23 mouse cellular contexts compared by ENCODE assay signal in the genomic region with DNA sequence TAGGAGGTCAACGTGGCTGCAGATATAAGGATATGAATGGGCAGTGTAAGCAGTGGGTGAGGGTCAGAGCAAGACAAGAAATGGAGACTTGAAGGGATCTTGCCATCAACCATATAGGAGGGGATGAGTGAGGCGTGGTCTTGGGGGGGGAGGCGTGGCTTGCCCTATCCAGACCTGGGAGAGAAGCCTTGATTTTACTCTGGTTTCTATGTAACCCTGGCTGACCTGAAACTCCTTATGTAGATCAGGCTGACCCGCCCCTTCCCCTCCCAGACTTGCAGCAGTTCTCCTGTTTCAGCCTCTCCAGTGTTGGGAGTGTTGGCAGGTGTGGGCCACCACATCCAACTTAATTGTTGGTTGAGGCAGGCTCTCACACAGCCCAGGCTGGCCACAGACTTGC. TPM values are rescaled to one million over a fixed set of nuclear protein-coding genes. Genes with fewer than 3 reads are reported as not detected.
DNase-seq lines count a peak whose midpoint lies in the region; ATAC-seq and TF ChIP-seq lines count a peak whose summit lies in the region.
"Had no signal": no experiment of that assay in that cellular context is flagged by ENCODE, and none has a peak within 500 bp of the region (broad histone marks: within the 10 kb centered on the region; RNA-seq: fewer than 3 reads in every experiment).

No protein-coding gene starts in this region.

- H3K9ac ChIP-seq in hindbrain, embryonic 16.5 days (ENCODE audit: low read depth, low read length), result no peak overlapping the region
- H3K9ac ChIP-seq in hindbrain, embryonic 12.5 days, result no peak overlapping the region
- H3K9ac ChIP-seq in ES-Bruce4 (ENCODE audit: low read depth, poor library complexity, severe bottlenecking), result no peak overlapping the region
- H3K9ac ChIP-seq in stomach, postnatal 0 days (ENCODE audit: low read length), result no peak overlapping the region
- H3K9ac ChIP-seq: embryonic facial prominence, embryonic 13.5 days; hindbrain, embryonic 14.5 days had no signal

- 0 out of 2 replicates have a peak, but pooled peaks have one; percentile 19 for TF ChIP-seq EP300 in ES-Bruce4 (IDR thresholded peaks at IDR 0.05; ENCODE audit: insufficient read depth, low read depth, low read length)
- TF ChIP-seq EP300 in stomach, postnatal 0 days (optimal IDR thresholded peaks at IDR 0.05), result no peak

- H3K27me3 ChIP-seq in hindbrain, embryonic 16.5 days (replicated peaks; ENCODE audit: control insufficient read depth, insufficient read depth, low read length), result peaks cover 19% of the 10 kb centered on the region
- peaks cover 54% of the 10 kb centered on the region for H3K27me3 ChIP-seq in hindbrain, embryonic 12.5 days
- no peaks in the 10 kb centered on the region for H3K27me3 ChIP-seq in ES-Bruce4 (ENCODE audit: control insufficient read depth, insufficient read depth, low read length, poor library complexity, severe bottlenecking)
- H3K27me3 ChIP-seq in limb, embryonic 10.5 days (ENCODE audit: low read depth, poor library complexity, severe bottlenecking), result peaks cover 31% of the 10 kb centered on the region
- H3K27me3 ChIP-seq in stomach, postnatal 0 days (ENCODE audit: control insufficient read depth, insufficient read depth, low read length), result no peaks in the 10 kb centered on the region
- H3K27me3 ChIP-seq: CH12.LX had no signal

- peaks cover 3% of the 10 kb centered on the region; the same call in 1 of the 2 replicates for H3K4me1 ChIP-seq in hindbrain, embryonic 16.5 days (ENCODE audit: control insufficient read depth, insufficient read depth, low read depth, low read length)
- H3K4me1 ChIP-seq in hindbrain, embryonic 12.5 days, result peaks cover 15% of the 10 kb centered on the region
- peaks cover 3% of the 10 kb centered on the region for H3K4me1 ChIP-seq in ES-Bruce4 (ENCODE audit: control insufficient read depth, insufficient read depth, low read length)
- H3K4me1 ChIP-seq in limb, embryonic 10.5 days, result peaks cover 38% of the 10 kb centered on the region
- peaks cover 3% of the 10 kb centered on the region; the same call in 1 of the 2 replicates for H3K4me1 ChIP-seq in stomach, postnatal 0 days (replicated peaks; ENCODE audit: control insufficient read depth, insufficient read depth)

- no peak overlapping the region for H3K4me3 ChIP-seq in gastrocnemius, adult 2 months
- H3K4me3 ChIP-seq in hindbrain, embryonic 16.5 days (ENCODE audit: low read length), result no peak overlapping the region
- no peak overlapping the region for H3K4me3 ChIP-seq in hindbrain, embryonic 12.5 days
- no peak overlapping the region for H3K4me3 ChIP-seq in ES-Bruce4 (ENCODE audit: low read depth, low read length)
- H3K4me3 ChIP-seq in limb, embryonic 10.5 days, result no peak overlapping the region
- H3K4me3 ChIP-seq in stomach, postnatal 0 days (ENCODE audit: low read depth, low read length), result no peak overlapping the region
- H3K4me3 ChIP-seq: erythroblast, embryonic 14.5 days had no signal

- no peak overlapping the region for H3K4me2 ChIP-seq in hindbrain, embryonic 16.5 days (ENCODE audit: low read length)
- no peak overlapping the region for H3K4me2 ChIP-seq in hindbrain, embryonic 12.5 days (replicated peaks)
- H3K4me2 ChIP-seq in stomach, postnatal 0 days (replicated peaks; ENCODE audit: low read depth), result no peak overlapping the region

- H3K36me3 ChIP-seq in hindbrain, embryonic 16.5 days (ENCODE audit: control insufficient read depth, insufficient read depth, low read length), result peaks cover 20% of the 10 kb centered on the region
- peaks cover 49% of the 10 kb centered on the region for H3K36me3 ChIP-seq in hindbrain, embryonic 12.5 days
- H3K36me3 ChIP-seq in ES-Bruce4 (ENCODE audit: control insufficient read depth, insufficient read depth, low read length, poor library complexity, severe bottlenecking), result no peaks in the 10 kb centered on the region
- peaks cover 91% of the 10 kb centered on the region for H3K36me3 ChIP-seq in limb, embryonic 10.5 days
- peaks cover 15% of the 10 kb centered on the region for H3K36me3 ChIP-seq in stomach, postnatal 0 days (ENCODE audit: control insufficient read depth, insufficient read depth, low read length)

- H3K9me3 ChIP-seq in hindbrain, embryonic 16.5 days (ENCODE audit: control insufficient read depth, low read length), result peaks cover 10% of the 10 kb centered on the region
- H3K9me3 ChIP-seq in hindbrain, embryonic 12.5 days (replicated peaks), result peaks cover 8% of the 10 kb centered on the region
- H3K9me3 ChIP-seq in ES-Bruce4 (replicated peaks; ENCODE audit: control insufficient read depth, insufficient read depth, low read length, poor library complexity, severe bottlenecking), result no peaks in the 10 kb centered on the region
- peaks cover 18% of the 10 kb centered on the region for H3K9me3 ChIP-seq in limb, embryonic 10.5 days (replicated peaks)
- peaks cover 8% of the 10 kb centered on the region for H3K9me3 ChIP-seq in stomach, postnatal 0 days (ENCODE audit: control insufficient read depth, low read length)

- peak; percentile 28; the same call in 1 of the 2 replicates for ATAC-seq in hindbrain, embryonic 16.5 days
- no peak for ATAC-seq in hindbrain, embryonic 12.5 days (ENCODE audit: low FRiP score)
- ATAC-seq in stomach, postnatal 0 days (ENCODE audit: low FRiP score, low TSS enrichment), result no peak
- ATAC-seq: activated CD4-positive, CD25-positive, alpha-beta regulatory T cell, adult 4 months had no signal

- no peak overlapping the region for H3K27ac ChIP-seq in gastrocnemius, adult 2 months
- H3K27ac ChIP-seq in hindbrain, embryonic 16.5 days (ENCODE audit: low read depth, low read length), result no peak overlapping the region
- no peak overlapping the region for H3K27ac ChIP-seq in hindbrain, embryonic 12.5 days
- peak overlapping the region; percentile 29; the same call in 1 of the 2 replicates for H3K27ac ChIP-seq in ES-Bruce4 (ENCODE audit: insufficient read depth, low read length)
- H3K27ac ChIP-seq in limb, embryonic 10.5 days, result peak overlapping the region; percentile 15; the same call in 1 of the 2 replicates
- H3K27ac ChIP-seq in stomach, postnatal 0 days (replicated peaks), result no peak overlapping the region
- H3K27ac ChIP-seq: forebrain, embryonic 12.5 days; hindbrain, embryonic 14.5 days had no signal

- intact Hi-C loops in gastrocnemius, adult 2 months (cut with DNase I), result no loop called here

- WGBS in hindbrain, embryonic 16.5 days, result 52% methylated on average over 4 of the region's 4 CpGs
- 59% methylated on average over 4 of the region's 4 CpGs for WGBS in hindbrain, embryonic 12.5 days
- WGBS in limb, embryonic 10.5 days, result 54% methylated on average over 4 of the region's 4 CpGs
- WGBS in stomach, postnatal 0 days, result 83% methylated on average over 4 of the region's 4 CpGs

- no peak for TF ChIP-seq POLR2A in ES-Bruce4 (IDR thresholded peaks at IDR 0.05; ENCODE audit: insufficient read depth, low read length)

- peak; percentile 14 for DNase-seq in gastrocnemius, adult 2 months
- DNase-seq in gastrocnemius, adult 18-20 months (ENCODE audit: low spot score), result no peak
- no peak for DNase-seq in limb, embryonic 10.5 days (ENCODE audit: low spot score)
- no peak for DNase-seq in stomach, postnatal 0 days (ENCODE audit: low spot score)
- no peak for DNase-seq in urinary bladder, postnatal 25 days (ENCODE audit: low spot score)
- DNase-seq: adrenal gland, adult 8-10 months; adrenal gland, postnatal 25 days; B cell, adult 2 months; cerebellum, adult 11-12 months; cerebellum, adult 9-10 months; cerebellum, postnatal 14 days; gastrocnemius, postnatal 14 days; heart, adult 18-20 months; kidney, adult 2 months had no signal

- no peak for TF ChIP-seq CTCF in gastrocnemius, adult 2 months (IDR thresholded peaks at IDR 0.05)
- TF ChIP-seq CTCF in ES-Bruce4 (IDR thresholded peaks at IDR 0.05; ENCODE audit: low read depth, low read length), result no peak
- no peak for TF ChIP-seq CTCF in stomach, postnatal 0 days (IDR thresholded peaks at IDR 0.05; ENCODE audit: low read depth)

RNA-seq across cellular contexts. Expression of gene Gng8, which starts 7.3 kb away (rescaled TPM):
- not detected for total RNA-seq in gastrocnemius, adult 2 months (2021)
- under 1 TPM; 0.37 to 0.71 TPM for total RNA-seq in gastrocnemius, adult 18-20 months (2021)
- polyA plus RNA-seq in hindbrain, embryonic 16.5 days (2015; fragmentation: Nextera tagmentation; extraction: Ambion mirVana), result 1.5 and 1.6 TPM in 2 replicates
- 12.1 and 13.6 TPM in 2 replicates for polyA plus RNA-seq in hindbrain, embryonic 12.5 days (2016; fragmentation: Nextera tagmentation; extraction: Ambion mirVana)
- 4.5 and 4.6 TPM in 2 replicates for polyA plus RNA-seq in ES-Bruce4 (2011; ENCODE audit: insufficient read depth, insufficient read length, low read depth, missing spikeins)
- polyA plus RNA-seq in limb, embryonic 10.5 days (2016; fragmentation: Nextera tagmentation; extraction: Ambion mirVana), result 15.4 and 18.5 TPM in 2 replicates
- 7.3 and 7.4 TPM in 2 replicates for polyA plus RNA-seq in stomach, postnatal 0 days (2015; fragmentation: Nextera tagmentation; extraction: Ambion mirVana)
- polyA plus RNA-seq: activated CD4-positive, CD25-positive, alpha-beta regulatory T cell, adult 4 months; erythroblast, embryonic 14.5 days had no signal

RNA-seq across cellular contexts. Expression of gene Dact3, which starts 9.2 kb away (rescaled TPM):
- 1 to 10 TPM in 1 of 2 experiments, under 1 TPM in 1; 0.99 to 1.7 TPM for total RNA-seq in gastrocnemius, adult 2 months (2021)
- total RNA-seq in gastrocnemius, adult 18-20 months (2021), result 1 to 10 TPM in 1 of 2 experiments, under 1 TPM in 1; 0.89 to 1.6 TPM
- 2.9 and 3.5 TPM in 2 replicates for polyA plus RNA-seq in hindbrain, embryonic 16.5 days (2015; fragmentation: Nextera tagmentation; extraction: Ambion mirVana)
- polyA plus RNA-seq in hindbrain, embryonic 12.5 days (2016; fragmentation: Nextera tagmentation; extraction: Ambion mirVana), result 9.0 and 10.4 TPM in 2 replicates
- polyA plus RNA-seq in ES-Bruce4 (2011; ENCODE audit: insufficient read depth, insufficient read length, low read depth, missing spikeins), result 19.2 and 20.8 TPM in 2 replicates
- 7.0 and 8.2 TPM in 2 replicates for polyA plus RNA-seq in limb, embryonic 10.5 days (2016; fragmentation: Nextera tagmentation; extraction: Ambion mirVana)
- 3.5 and 5.1 TPM in 2 replicates for polyA plus RNA-seq in stomach, postnatal 0 days (2015; fragmentation: Nextera tagmentation; extraction: Ambion mirVana)
- polyA plus RNA-seq: activated CD4-positive, CD25-positive, alpha-beta regulatory T cell, adult 4 months had no signal

RNA-seq across cellular contexts. Expression of gene Ptgir, which starts 22.0 kb away (rescaled TPM):
- total RNA-seq in gastrocnemius, adult 2 months (2021), result under 1 TPM; 0.67 to 0.79 TPM
- total RNA-seq in gastrocnemius, adult 18-20 months (2021), result 1 to 10 TPM in 1 of 2 experiments, under 1 TPM in 1; 0.39 to 2.2 TPM
- 0.14 and 0.26 TPM in 2 replicates for polyA plus RNA-seq in hindbrain, embryonic 16.5 days (2015; fragmentation: Nextera tagmentation; extraction: Ambion mirVana)
- 1.6 and 2.1 TPM in 2 replicates for polyA plus RNA-seq in hindbrain, embryonic 12.5 days (2016; fragmentation: Nextera tagmentation; extraction: Ambion mirVana)
- not detected in 2 replicates for polyA plus RNA-seq in ES-Bruce4 (2011; ENCODE audit: insufficient read depth, insufficient read length, low read depth, missing spikeins)
- 0.18 and 0.43 TPM in 2 replicates for polyA plus RNA-seq in limb, embryonic 10.5 days (2016; fragmentation: Nextera tagmentation; extraction: Ambion mirVana)
- polyA plus RNA-seq in stomach, postnatal 0 days (2015; fragmentation: Nextera tagmentation; extraction: Ambion mirVana), result 1.5 and 1.6 TPM in 2 replicates
- polyA plus RNA-seq: hindbrain, embryonic 14.5 days had no signal

RNA-seq across cellular contexts. Expression of gene Calm3, which starts 39.6 kb away (rescaled TPM):
- total RNA-seq in gastrocnemius, adult 2 months (2021), result 100 to 1,000 TPM; 290 to 400 TPM
- total RNA-seq in gastrocnemius, adult 18-20 months (2021), result 100 to 1,000 TPM; 334 to 349 TPM
- polyA plus RNA-seq in hindbrain, embryonic 16.5 days (2015; fragmentation: Nextera tagmentation; extraction: Ambion mirVana), result 419 and 442 TPM in 2 replicates
- 185 and 210 TPM in 2 replicates for polyA plus RNA-seq in hindbrain, embryonic 12.5 days (2016; fragmentation: Nextera tagmentation; extraction: Ambion mirVana)
- 358 and 368 TPM in 2 replicates for polyA plus RNA-seq in ES-Bruce4 (2011; ENCODE audit: insufficient read depth, insufficient read length, low read depth, missing spikeins)
- 127 and 134 TPM in 2 replicates for polyA plus RNA-seq in limb, embryonic 10.5 days (2016; fragmentation: Nextera tagmentation; extraction: Ambion mirVana)
- 49.1 and 58.7 TPM in 2 replicates for polyA plus RNA-seq in stomach, postnatal 0 days (2015; fragmentation: Nextera tagmentation; extraction: Ambion mirVana)

RNA-seq across cellular contexts. Expression of gene Prkd2, which starts 41.6 kb away (rescaled TPM):
- 1 to 10 TPM; 3.9 to 8.2 TPM for total RNA-seq in gastrocnemius, adult 2 months (2021)
- total RNA-seq in gastrocnemius, adult 18-20 months (2021), result 1 to 10 TPM; 4.9 to 5.9 TPM
- 5.2 and 6.5 TPM in 2 replicates for polyA plus RNA-seq in hindbrain, embryonic 16.5 days (2015; fragmentation: Nextera tagmentation; extraction: Ambion mirVana)
- 8.8 and 9.3 TPM in 2 replicates for polyA plus RNA-seq in hindbrain, embryonic 12.5 days (2016; fragmentation: Nextera tagmentation; extraction: Ambion mirVana)
- polyA plus RNA-seq in ES-Bruce4 (2011; ENCODE audit: insufficient read depth, insufficient read length, low read depth, missing spikeins), result 18.4 and 18.5 TPM in 2 replicates
- 15.0 and 15.6 TPM in 2 replicates for polyA plus RNA-seq in limb, embryonic 10.5 days (2016; fragmentation: Nextera tagmentation; extraction: Ambion mirVana)
- polyA plus RNA-seq in stomach, postnatal 0 days (2015; fragmentation: Nextera tagmentation; extraction: Ambion mirVana), result 7.5 and 8.8 TPM in 2 replicates

Comparison
In these comparisons a context has a peak if more than half of its experiments do, and no peak if none do; other contexts are left out.
1. H3K27ac ChIP-seq: peak in ES-Bruce4 (single experiment) and limb, embryonic 10.5 days (single experiment); none in gastrocnemius, adult 2 months (single experiment), hindbrain, embryonic 16.5 days (single experiment), hindbrain, embryonic 12.5 days (single experiment) and stomach, postnatal 0 days (single experiment).